In genomic region chr4:154632800-154633764, GRCm38 (mm10) we compare ENCODE assay signal across 8 mouse cellular contexts. TPM values are rescaled to one million over a fixed set of nuclear protein-coding genes. Genes with fewer than 3 reads are reported as not detected.
DNase-seq lines count a peak whose midpoint lies in the region; ATAC-seq and TF ChIP-seq lines count a peak whose summit lies in the region.

No protein-coding gene starts in this region.

- no peak for ATAC-seq in embryonic facial prominence, embryonic 14.5 days (ENCODE audit: low read depth)
- no peak for ATAC-seq in hindbrain, embryonic 16.5 days

- peak overlapping the region; percentile 62 for H3K4me3 ChIP-seq in brown adipose tissue, adult 24 weeks (ENCODE audit: insufficient read depth, low read depth, low read length)
- H3K4me3 ChIP-seq in embryonic facial prominence, embryonic 14.5 days (ENCODE audit: low read depth, low read length): peak overlapping the region; percentile 59
- peak overlapping the region; percentile 49 for H3K4me3 ChIP-seq in hindbrain, embryonic 16.5 days (ENCODE audit: low read length)
- peak overlapping the region; percentile 67 for H3K4me3 ChIP-seq in midbrain, embryonic 10.5 days
- no peak overlapping the region for H3K4me3 ChIP-seq in thymus, adult 2 months (ENCODE audit: control insufficient read depth, insufficient read depth, low read length)

- H3K27ac ChIP-seq in brown adipose tissue, adult 24 weeks (replicated peaks; ENCODE audit: low read depth, low read length): peak overlapping the region; percentile 85
- peak overlapping the region; percentile 16; the same call in 1 of the 2 replicates for H3K27ac ChIP-seq in embryonic facial prominence, embryonic 14.5 days (replicated peaks; ENCODE audit: low read depth, low read length)
- no peak overlapping the region for H3K27ac ChIP-seq in hindbrain, embryonic 16.5 days (ENCODE audit: low read depth, low read length)
- peak overlapping the region; percentile 28; the same call in 1 of the 2 replicates for H3K27ac ChIP-seq in midbrain, embryonic 10.5 days (replicated peaks)
- H3K27ac ChIP-seq in thymus, adult 2 months (ENCODE audit: control insufficient read depth, insufficient read depth, low read length): no peak overlapping the region

- peaks cover 62% of the 10 kb centered on the region for H3K27me3 ChIP-seq in embryonic facial prominence, embryonic 14.5 days (replicated peaks; ENCODE audit: control insufficient read depth, insufficient read depth, low read length)
- H3K27me3 ChIP-seq in hindbrain, embryonic 16.5 days (replicated peaks; ENCODE audit: control insufficient read depth, insufficient read depth, low read length): peaks cover 43% of the 10 kb centered on the region
- peaks cover 99% of the 10 kb centered on the region for H3K27me3 ChIP-seq in midbrain, embryonic 10.5 days (ENCODE audit: low read depth, poor library complexity, severe bottlenecking)
- peaks cover 23% of the 10 kb centered on the region for H3K27me3 ChIP-seq in thymus, adult 2 months (ENCODE audit: control insufficient read depth, insufficient read depth, low read length)

- no peaks in the 10 kb centered on the region for H3K9me3 ChIP-seq in embryonic facial prominence, embryonic 14.5 days (ENCODE audit: control insufficient read depth, low read length)
- no peaks in the 10 kb centered on the region for H3K9me3 ChIP-seq in hindbrain, embryonic 16.5 days (ENCODE audit: control insufficient read depth, low read length)
- H3K9me3 ChIP-seq in midbrain, embryonic 10.5 days (replicated peaks): no peaks in the 10 kb centered on the region

- WGBS in embryonic facial prominence, embryonic 14.5 days: 40% methylated on average over 14 of the region's 14 CpGs
- WGBS in hindbrain, embryonic 16.5 days: 43% methylated on average over 14 of the region's 14 CpGs
- 20% methylated on average over 14 of the region's 14 CpGs for WGBS in midbrain, embryonic 10.5 days
- 83% methylated on average over 14 of the region's 14 CpGs for WGBS in thymus, adult 2 months

- TF ChIP-seq POLR2A in thymus, adult 2 months (IDR thresholded peaks at IDR 0.05; ENCODE audit: control insufficient read depth, extremely low read depth, insufficient read depth, low read length, poor library complexity): no peak

- DNase-seq in embryonic facial prominence, embryonic 14.5 days (ENCODE audit: low spot score): no peak
- DNase-seq in midbrain, embryonic 10.5 days (ENCODE audit: low spot score): peak; percentile 46
- DNase-seq in natural killer cell, adult 2 months (ENCODE audit: low spot score in 2 of 2): no peak
- no peak for DNase-seq in thymus, adult 2 months
- DNase-seq in layer of hippocampus, postnatal 25 days (ENCODE audit: extremely low spot score in 1 of 2, low spot score in 1 of 2): no peak
- no peak for DNase-seq in ovary, postnatal 14 days (ENCODE audit: low spot score)

- no peak for TF ChIP-seq CTCF in thymus, adult 2 months (IDR thresholded peaks at IDR 0.05; ENCODE audit: borderline replicate concordance, control insufficient read depth, extremely low read depth, insufficient read depth, low read length, poor library complexity)

- H3K4me2 ChIP-seq in embryonic facial prominence, embryonic 14.5 days (ENCODE audit: low read depth, low read length): peak overlapping the region; percentile 92
- H3K4me2 ChIP-seq in hindbrain, embryonic 16.5 days (ENCODE audit: low read length): peak overlapping the region; percentile 61

- no peaks in the 10 kb centered on the region for H3K36me3 ChIP-seq in embryonic facial prominence, embryonic 14.5 days (ENCODE audit: control insufficient read depth, insufficient read depth, low read length)
- H3K36me3 ChIP-seq in hindbrain, embryonic 16.5 days (ENCODE audit: control insufficient read depth, insufficient read depth, low read length): no peaks in the 10 kb centered on the region
- H3K36me3 ChIP-seq in midbrain, embryonic 10.5 days: no peaks in the 10 kb centered on the region
- no peaks in the 10 kb centered on the region for H3K36me3 ChIP-seq in thymus, adult 2 months (ENCODE audit: control insufficient read depth, insufficient read depth, low read length)

- H3K9ac ChIP-seq in embryonic facial prominence, embryonic 14.5 days (ENCODE audit: low read depth, low read length): peak overlapping the region; percentile 75
- H3K9ac ChIP-seq in hindbrain, embryonic 16.5 days (ENCODE audit: low read depth, low read length): no peak overlapping the region

- peaks cover 2% of the 10 kb centered on the region; the same call in 1 of the 2 replicates for H3K4me1 ChIP-seq in brown adipose tissue, adult 24 weeks (ENCODE audit: control insufficient read depth, insufficient read depth, insufficient read length, low read length)
- peaks cover 9% of the 10 kb centered on the region; the same call in 1 of the 2 replicates for H3K4me1 ChIP-seq in embryonic facial prominence, embryonic 14.5 days (ENCODE audit: control insufficient read depth, insufficient read depth, low read length)
- peaks cover 16% of the 10 kb centered on the region for H3K4me1 ChIP-seq in hindbrain, embryonic 16.5 days (ENCODE audit: control insufficient read depth, insufficient read depth, low read depth, low read length)
- peaks cover 79% of the 10 kb centered on the region for H3K4me1 ChIP-seq in midbrain, embryonic 10.5 days
- H3K4me1 ChIP-seq in thymus, adult 2 months (replicated peaks; ENCODE audit: control insufficient read depth, insufficient read depth, low read length): 0 out of 2 replicates have a peak, but pooled peaks cover 5% of the 10 kb centered on the region

RNA-seq across cellular contexts. Expression of gene Prdm16, which starts 3.6 kb away (rescaled TPM):
- polyA plus RNA-seq in brown adipose tissue, adult 24 weeks (2012; ENCODE audit: insufficient read depth, insufficient read length, missing spikeins): 10.2 and 10.5 TPM in 2 replicates
- 12.7 and 17.2 TPM in 2 replicates for polyA plus RNA-seq in embryonic facial prominence, embryonic 14.5 days (2014; fragmentation: Nextera tagmentation; extraction: Ambion mirVana)
- 12.6 and 14.3 TPM in 2 replicates for polyA plus RNA-seq in hindbrain, embryonic 16.5 days (2015; fragmentation: Nextera tagmentation; extraction: Ambion mirVana)
- polyA plus RNA-seq in midbrain, embryonic 10.5 days (2016; fragmentation: Nextera tagmentation; extraction: Ambion mirVana): 12.5 and 14.1 TPM in 2 replicates
- 4.5 and 7.7 TPM in 2 replicates for polyA plus RNA-seq in thymus, adult 2 months (2012; rRNA removed)
- 10 to 100 TPM; 10.1 to 10.3 TPM for total RNA-seq in layer of hippocampus, postnatal 25 days (2021)

RNA-seq across cellular contexts. Expression of gene Actrt2, which starts 34.6 kb away (rescaled TPM):
- not detected in 2 replicates for polyA plus RNA-seq in brown adipose tissue, adult 24 weeks (2012; ENCODE audit: insufficient read depth, insufficient read length, missing spikeins)
- polyA plus RNA-seq in embryonic facial prominence, embryonic 14.5 days (2014; fragmentation: Nextera tagmentation; extraction: Ambion mirVana): not detected in 2 replicates
- polyA plus RNA-seq in hindbrain, embryonic 16.5 days (2015; fragmentation: Nextera tagmentation; extraction: Ambion mirVana): not detected in 2 replicates
- polyA plus RNA-seq in midbrain, embryonic 10.5 days (2016; fragmentation: Nextera tagmentation; extraction: Ambion mirVana): not detected in 2 replicates
- polyA plus RNA-seq in thymus, adult 2 months (2012; rRNA removed): 0.13 TPM in 1 of 2 replicates, not detected in the other
- not detected for total RNA-seq in layer of hippocampus, postnatal 25 days (2021)

Comparison
In these comparisons a context has a peak if more than half of its experiments do, and no peak if none do; other contexts are left out.
1. H3K27ac ChIP-seq: peak in brown adipose tissue, adult 24 weeks (single experiment), embryonic facial prominence, embryonic 14.5 days (single experiment) and midbrain, embryonic 10.5 days (single experiment); none in hindbrain, embryonic 16.5 days (single experiment) and thymus, adult 2 months (single experiment).